Mouse (Mus musculus) adrenal gland, postnatal 36 days (tissue): ENCODE measurements at regions not wholly inside any gene's neighbourhood (a gene's known extent, or its start where the extent isn't known, plus 50 kb on each side); places are given as distances from the start of the nearest gene placed in this dataset.
"Not testable (repeated sequence)": the region's sequence is repeated elsewhere in the genome, so short reads cannot be mapped to it uniquely, and the experiment has no call there.

Experiments
- DNase-seq, 2 experiments: peaks; one replicate each; pipeline ENCODE4 v3.0.0; 2021; ENCODE audit warnings: mixed read lengths in 1 of 2

GRCm38 (mm10) chr8:116025321-116025720 lies 317.7 kb upstream of the Maf start:
- DNase-seq: peak in 1 of 2 experiments; percentile 12

- DNase-seq: peak; percentile 12 to 19
Observed at GRCm38 (mm10) chr8:116024811-116025210, 317.2 kb upstream of the Maf start.

DNA sequence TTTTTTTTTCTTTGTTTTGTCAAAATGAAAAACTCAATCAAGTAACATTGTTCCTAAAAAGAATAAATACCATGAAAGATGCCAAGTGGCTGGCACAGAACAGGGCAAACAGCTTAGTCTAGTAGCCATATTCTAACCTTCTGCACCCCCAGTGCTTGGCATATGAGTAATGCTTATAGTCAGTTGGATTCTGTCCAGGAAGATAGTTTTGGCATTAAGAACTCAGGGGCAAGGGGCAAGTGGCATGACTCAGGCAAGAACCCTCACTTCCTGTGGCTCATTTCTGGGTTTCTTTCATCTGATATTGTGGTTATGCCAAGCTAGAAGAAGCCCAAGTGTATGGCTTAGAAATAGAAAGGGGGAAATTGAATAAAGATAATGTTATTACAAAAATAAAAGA lies 314.1 kb upstream of the Maf start:
- DNase-seq: peak; percentile 28 to 36

- no peak for DNase-seq
Observed at GRCm38 (mm10) chr8:115995320-115995719, 287.7 kb upstream of the Maf start.

GRCm38 (mm10) chr8:115991989-115992388 lies 284.4 kb upstream of the Maf start:
- no peak for DNase-seq

- peak; percentile 47 to 66 for DNase-seq
Observed at GRCm38 (mm10) chr8:115983397-115983796, 275.8 kb upstream of the Maf start.

DNA sequence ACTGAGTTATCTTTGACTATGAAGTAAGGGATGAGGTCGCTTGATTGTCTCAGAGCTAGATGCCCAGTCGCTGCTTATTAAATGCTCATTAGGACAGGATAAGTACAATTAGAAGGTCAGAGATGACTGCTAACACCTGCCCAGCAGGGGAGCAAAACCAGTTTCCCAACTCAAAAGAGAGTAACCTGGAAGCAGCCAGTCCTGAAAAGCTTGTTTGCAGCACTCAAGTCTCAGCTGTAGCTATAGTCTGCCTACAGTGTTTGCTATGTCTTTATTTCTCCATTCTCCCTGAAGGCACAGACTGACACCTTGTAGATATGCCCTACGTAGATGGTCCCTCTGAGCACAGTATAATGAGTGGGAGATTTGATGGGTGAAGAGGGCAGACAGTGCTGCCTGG lies 274.7 kb upstream of the Maf start:
- no peak for DNase-seq

GRCm38 (mm10) chr8:115981426-115981825 lies 273.8 kb upstream of the Maf start:
- DNase-seq: no peak

GRCm38 (mm10) chr8:115980616-115981015 lies 273.0 kb upstream of the Maf start:
- no peak for DNase-seq

GRCm38 (mm10) chr8:115977152-115977551 lies 269.6 kb upstream of the Maf start:
- DNase-seq: no peak

- DNase-seq: no peak
Observed at GRCm38 (mm10) chr8:115974706-115975105, 267.1 kb upstream of the Maf start.

DNA sequence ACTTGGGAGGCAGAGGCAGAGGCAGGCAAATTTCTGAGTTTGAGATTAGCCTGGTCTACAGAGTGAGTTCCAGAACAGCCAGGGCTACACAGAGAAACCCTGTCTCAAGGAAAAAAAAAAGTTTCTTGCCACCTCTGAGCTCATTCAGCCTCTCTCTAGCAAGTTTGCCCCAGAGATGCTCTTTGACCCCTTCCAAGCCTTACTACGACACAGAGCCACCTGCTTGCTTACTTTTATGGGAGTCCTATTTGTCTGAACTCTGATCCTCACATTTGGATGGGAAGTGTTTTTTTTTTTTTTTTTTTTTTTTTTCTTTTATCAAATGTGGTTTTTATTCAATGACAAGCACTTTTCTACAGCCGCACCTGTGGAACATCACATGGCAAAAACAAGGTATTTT lies 263.8 kb upstream of the Maf start:
- DNase-seq: not testable (repeated sequence)

- DNase-seq: no peak
Observed at GRCm38 (mm10) chr8:115968121-115968520, 260.5 kb upstream of the Maf start.

- DNase-seq: no peak
Observed at GRCm38 (mm10) chr8:115965981-115966380, 258.4 kb upstream of the Maf start.

- DNase-seq: peak in 1 of 2 experiments; percentile 20
Observed at GRCm38 (mm10) chr8:115955371-115955770, 247.8 kb upstream of the Maf start.

DNA sequence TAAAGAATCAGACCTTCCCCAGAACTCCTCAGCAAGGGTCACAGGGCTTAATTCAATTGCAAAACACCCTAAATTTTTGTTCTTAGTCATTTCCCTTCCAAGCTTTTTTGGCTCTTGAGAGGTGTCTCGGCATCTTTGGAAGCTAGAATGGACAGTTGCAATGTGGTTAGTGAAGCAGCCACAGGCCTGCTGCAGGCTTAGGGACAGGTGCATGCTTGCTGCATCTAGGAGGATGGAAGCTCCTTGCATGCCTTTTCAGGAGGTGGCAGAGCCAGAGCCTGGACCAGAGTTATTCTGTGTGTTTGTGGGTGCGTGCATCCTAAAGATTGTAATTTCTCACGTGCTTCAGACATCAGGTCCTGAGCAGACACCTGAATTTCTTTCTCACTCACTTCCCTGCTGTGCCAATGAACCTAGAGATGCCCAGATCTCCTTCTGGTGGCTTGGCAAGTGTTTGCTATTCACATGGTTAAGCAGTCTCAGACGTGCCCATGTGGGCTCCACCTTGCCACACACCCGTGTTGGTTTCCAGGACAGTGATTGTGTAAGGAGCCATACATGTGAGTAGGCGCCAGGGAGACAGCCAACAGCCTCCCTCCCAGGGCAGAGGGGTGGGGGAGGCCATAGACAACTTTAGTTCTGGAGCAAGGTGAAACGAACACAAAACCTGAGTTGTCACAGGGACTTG lies 246.3 kb upstream of the Maf start:
- DNase-seq: no peak

GRCm38 (mm10) chr8:115952496-115952895 lies 244.9 kb upstream of the Maf start:
- no peak for DNase-seq

DNA sequence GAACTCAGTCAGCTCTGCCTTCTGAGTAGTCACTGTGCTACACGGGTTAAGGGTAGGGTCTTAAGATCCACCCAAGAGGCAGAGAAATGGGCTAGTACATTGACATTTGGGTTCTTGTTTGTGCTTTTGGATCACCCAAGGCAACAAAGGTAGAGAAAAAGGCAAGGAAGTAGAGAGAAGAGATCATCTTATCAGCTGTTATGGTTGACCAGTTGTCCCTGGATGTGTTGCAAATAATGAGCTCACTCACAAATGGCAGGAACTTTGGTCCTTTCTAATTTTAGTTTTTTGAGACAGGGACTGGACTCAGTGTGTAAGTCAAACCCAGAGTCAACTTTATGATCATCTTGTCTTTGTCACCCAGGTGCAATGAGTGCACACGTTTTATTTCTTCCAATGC lies 241.3 kb upstream of the Maf start:
- DNase-seq: no peak

- DNase-seq: no peak
Observed at GRCm38 (mm10) chr8:115948036-115948435, 240.4 kb upstream of the Maf start.

DNA sequence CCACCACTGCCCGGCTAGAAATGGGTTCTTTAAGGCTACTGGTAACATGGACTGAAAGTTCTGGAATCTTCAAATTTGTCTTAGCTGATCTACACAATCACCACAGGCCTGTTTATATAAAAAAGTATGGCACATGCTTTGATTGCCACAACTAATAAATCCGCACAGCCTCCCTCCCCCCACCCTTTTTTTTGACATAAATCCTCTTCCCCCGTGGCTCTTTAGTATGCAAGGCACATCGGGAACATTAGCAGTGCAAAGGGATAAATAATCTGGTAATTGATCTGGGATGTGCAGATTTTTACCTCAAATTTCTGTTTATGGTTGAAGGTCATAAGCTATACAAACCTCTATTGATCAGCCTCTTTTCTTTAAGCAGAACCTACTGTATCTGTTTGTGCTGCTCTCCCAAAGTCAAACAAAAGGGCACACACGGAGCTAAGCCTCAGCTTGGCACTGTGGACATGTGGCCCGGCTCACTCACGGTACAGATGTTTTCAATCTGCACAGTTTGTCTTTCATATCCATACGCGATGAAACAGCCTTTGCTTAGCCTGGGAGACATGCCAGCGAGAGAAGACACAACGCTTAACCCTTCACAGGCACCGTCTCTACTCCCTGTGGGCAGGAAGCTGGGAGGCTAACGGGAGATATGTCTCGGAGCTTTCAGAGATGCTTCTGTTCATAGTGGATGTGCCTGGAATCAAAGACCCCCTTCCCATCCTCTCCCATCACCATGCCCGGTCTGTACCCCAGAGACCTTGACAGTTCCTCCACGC lies 235.3 kb upstream of the Maf start:
- DNase-seq: no peak

DNA sequence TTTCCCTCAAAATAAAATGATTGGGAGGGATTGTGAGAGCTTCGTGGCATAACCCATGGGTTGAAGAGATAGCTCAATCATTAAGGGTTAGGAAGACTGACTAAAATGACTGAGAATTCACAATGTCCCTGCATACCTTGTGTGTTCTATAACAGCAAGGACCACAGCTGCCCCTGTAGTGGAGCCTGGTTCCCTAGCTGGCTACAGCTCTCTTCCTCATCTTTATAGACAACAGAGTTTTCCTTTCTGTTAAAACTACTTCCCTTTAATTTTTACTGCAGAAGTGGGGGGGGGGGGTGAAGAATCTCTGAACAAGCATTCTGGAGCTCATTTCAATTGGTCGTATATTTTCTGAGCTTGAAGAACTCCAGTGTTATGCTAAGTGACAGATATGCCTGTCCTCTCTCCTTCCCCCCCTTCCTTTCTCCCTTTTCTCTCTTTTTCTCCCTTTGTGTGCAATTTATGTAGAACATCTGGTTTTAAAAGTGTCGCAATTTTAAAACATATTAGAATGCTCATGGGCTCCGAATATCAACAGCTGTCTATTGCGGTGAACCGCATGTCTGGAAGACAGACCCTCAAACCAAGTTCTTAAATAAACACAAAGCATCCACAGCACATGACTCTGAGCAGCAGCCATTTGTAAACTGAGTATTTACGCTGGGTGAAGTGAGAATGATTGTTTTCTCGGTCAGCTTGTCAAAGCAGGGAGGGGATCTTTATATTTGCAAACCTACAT lies 222.0 kb upstream of the Maf start:
- no peak for DNase-seq

GRCm38 (mm10) chr8:115921889-115922288 lies 214.3 kb upstream of the Maf start:
- DNase-seq: no peak

GRCm38 (mm10) chr8:115906650-115907049 lies 199.1 kb upstream of the Maf start:
- no peak for DNase-seq
